Mouse (Mus musculus) embryonic fibroblast, embryonic 13.5 days (primary cell): ENCODE results near the gene Syce1. TPM values are rescaled to one million over a fixed set of nuclear protein-coding genes. Genes with fewer than 3 reads are reported as not detected.

Experiments
- H3K27ac ChIP-seq: 2 replicates; pipeline ENCODE4 v1.5.1; 2012; ENCODE audit warnings: low read length, control low read depth, inconsistent platforms; ENCODE audit not compliant: insufficient read depth
- H3K4me1 ChIP-seq: 2 replicates; pipeline ENCODE4 v1.6.1; 2011; ENCODE audit warnings: low read length; ENCODE audit not compliant: control insufficient read depth, insufficient read depth
- H3K4me3 ChIP-seq: 2 replicates; pipeline ENCODE4 v1.5.1; 2011; ENCODE audit warnings: mild to moderate bottlenecking, control low read depth, low read length; ENCODE audit not compliant: insufficient read depth
- CTCF ChIP-seq: IDR thresholded peaks from 2 replicates; pipeline ENCODE4 v1.5.1; 2011; ENCODE audit warnings: mild to moderate bottlenecking, control low read depth, low read length, moderate library complexity, borderline replicate concordance; ENCODE audit not compliant: insufficient read depth
- POLR2A ChIP-seq: IDR thresholded peaks from 2 replicates; pipeline ENCODE4 v1.6.1; 2011; ENCODE audit warnings: low read depth, mild to moderate bottlenecking, control low read depth, low read length, moderate library complexity
- polyA plus RNA-seq: library from polyadenylated mRNA; stranded (reverse); fragments of >200 nt; gene quantifications from 2 replicates; pipeline ENCODE4 v1.2.4, GENCODE M21; 2011; ENCODE audit warnings: low read depth; ENCODE audit not compliant: missing spikeins, insufficient read length

Syce1 gene
- polyA plus RNA-seq, result not detected in 2 replicates

DNA sequence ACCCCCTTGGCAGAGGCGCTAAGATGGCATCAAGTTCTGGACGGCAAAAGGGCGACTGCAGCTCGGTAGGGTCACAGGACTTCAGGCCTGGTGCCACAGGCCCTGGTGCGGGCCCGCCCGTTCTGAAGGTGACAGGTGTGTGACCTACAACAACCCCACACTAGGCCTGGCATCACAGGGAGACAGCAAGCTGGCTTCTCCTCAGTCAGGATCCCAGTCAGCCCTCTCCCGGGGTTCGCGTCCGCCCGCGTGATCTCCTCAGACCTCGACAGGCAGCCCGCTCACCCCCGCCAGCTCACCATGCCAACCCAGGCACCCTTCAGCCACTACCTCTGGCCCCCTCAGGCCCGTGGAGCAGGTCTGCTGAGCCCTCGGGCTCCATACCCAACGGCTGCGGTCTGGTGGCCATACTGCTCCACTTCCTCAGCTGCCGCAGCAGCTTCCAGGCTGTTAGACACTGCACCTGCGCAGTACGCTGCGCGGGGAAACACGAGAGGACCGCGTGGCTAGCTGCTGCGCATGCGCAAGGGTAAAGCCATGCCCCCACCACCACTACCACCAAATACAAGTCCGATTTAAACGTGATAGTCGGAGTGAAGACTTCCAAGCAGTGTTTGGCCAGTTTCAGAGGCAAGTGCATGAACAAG is at the start of gene Syce1:
Syce1 (minus strand) TSS at position 447 of the 647 bp plus-strand sequence.
- no peak for TF ChIP-seq POLR2A
- no peak for TF ChIP-seq CTCF
- Histone ChIP-seq H3K27ac (no peak within 1 kb of the TSS), H3K4me1 (no peaks in the 10 kb centered on the region), H3K4me3 (no peak within 1 kb of the TSS)

DNA sequence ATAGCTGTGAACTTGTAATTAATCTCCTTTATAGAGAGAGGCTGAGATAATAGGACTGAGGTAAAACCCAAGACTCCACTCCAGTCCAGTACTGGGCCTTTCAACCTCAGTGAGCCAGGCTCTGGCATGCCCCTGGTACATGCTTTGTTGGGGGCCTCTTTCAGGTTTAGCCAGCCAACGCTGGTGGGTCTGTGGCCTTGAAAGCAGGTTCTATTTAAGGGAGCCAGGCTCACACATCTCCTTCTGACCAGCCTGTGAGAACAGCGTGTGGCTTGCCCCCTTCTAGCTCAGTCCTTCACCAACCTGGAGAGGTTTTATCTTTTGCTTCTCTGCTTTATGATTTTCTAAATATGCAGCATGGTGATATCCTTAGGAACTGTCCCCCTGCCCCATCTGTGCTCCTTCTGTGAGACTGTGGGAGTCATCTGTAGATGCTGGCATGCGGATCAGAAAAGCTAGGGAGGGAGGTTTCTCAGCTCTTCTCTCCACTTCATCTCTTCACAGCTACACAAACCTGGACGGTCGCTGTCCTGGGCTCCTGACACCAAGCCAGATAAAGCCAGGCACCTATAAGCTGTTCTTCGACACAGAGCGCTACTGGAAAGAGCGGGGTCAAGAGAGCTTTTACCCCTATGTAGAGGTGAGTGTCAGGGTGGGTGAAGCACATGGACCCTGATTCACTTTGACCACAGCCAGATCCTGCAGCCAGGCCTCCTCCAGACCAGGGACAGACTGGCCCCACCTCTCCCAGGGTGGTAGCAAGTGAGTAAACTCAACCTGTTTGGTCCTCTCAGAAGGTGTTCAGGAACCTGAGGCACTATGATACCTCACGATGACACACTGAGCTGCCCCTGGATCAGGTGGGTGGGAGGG is 48.8 kb upstream of the Syce1 start:
- TF ChIP-seq CTCF (no peak), POLR2A (no peak)
- no peak overlapping the region for H3K4me3 ChIP-seq
- H3K27ac ChIP-seq, result no peak overlapping the region
- H3K4me1 ChIP-seq, result no peaks in the 10 kb centered on the region

DNA sequence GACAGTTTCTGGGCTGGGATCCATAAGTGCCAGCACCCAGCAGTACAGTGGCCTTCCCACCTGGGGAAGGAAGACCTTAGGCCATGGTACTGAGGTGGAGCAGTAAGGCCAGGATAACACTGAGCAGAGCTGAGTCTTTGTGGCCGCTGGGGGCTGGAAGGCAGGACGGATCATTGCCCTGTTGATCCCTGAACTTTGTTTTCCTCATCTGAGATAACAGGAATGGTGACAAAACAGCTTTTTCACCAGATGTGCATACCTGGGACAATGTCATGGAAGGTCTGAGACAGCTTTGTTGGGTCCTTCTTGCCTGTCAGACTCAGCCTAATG is 48.1 kb upstream of the Syce1 start:
- H3K4me3 ChIP-seq, result no peak overlapping the region
- H3K27ac ChIP-seq, result no peak overlapping the region
- H3K4me1 ChIP-seq, result no peaks in the 10 kb centered on the region
- TF ChIP-seq CTCF (no peak), POLR2A (no peak)

DNA sequence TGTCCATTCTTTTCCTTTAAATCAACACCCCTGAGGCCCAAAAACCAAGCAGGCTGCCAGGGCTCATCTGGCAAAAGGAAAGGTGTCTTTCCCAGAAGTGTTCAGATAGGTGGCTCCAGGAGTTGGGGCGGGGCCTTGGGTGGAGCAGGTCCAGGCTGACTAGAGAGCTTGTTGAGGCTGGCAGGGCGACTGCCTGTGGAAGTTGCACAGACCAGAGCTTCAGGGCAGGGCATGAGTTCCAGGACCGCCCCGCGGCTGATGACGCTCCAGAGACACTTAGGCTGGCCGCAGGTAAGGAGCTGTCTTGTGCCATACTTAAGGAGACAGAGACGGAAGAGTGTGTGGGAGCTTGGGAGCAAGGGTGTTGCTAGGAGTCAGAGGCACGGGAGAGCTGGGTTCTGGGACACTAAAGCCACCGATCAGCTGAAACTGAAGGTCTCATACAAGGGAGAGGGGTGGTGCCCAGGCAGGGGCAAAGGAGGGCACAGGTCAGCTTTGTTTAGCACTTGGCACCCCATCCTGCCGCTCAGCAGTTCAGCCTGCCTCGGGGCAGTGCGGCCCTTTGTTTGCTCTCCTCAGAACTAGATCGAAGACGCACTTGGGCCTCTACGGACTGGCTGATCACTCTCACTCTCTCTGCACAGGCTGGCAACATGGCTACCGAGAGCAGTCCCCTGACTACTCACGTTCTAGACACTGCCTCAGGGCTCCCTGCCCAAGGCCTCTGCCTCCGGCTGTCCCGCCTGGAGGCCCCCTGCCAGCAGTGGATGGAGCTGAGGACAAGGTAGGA is 47.5 kb upstream of the Syce1 start, which contains the start of gene Urah:
Urah (plus strand) TSS at position 51 of the 790 bp plus-strand sequence.
- Histone ChIP-seq H3K4me1 (no peaks in the 10 kb centered on the region), H3K4me3 (no peak within 1 kb of the TSS), H3K27ac (no peak within 1 kb of the TSS)
- TF ChIP-seq POLR2A (no peak), CTCF (no peak)

DNA sequence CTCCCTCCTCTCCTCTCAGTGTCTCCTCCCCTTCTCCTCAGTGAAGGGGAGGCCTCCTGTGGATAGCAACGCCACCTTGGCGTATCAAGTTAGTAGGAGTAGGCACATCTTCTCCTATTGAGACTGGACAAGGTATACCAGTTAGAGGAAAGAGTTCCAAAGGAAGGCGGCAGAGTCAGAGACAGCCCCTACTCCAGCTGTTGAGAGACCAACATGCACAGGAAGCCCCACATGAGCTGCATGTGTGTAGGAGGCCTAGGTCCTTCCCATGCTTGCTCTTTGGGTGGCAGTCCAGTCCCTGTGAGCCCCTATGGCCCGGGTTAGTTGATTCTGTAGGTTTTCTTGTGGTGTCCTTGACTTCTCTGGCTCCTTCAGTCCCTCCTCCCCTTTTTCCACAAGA is 45.7 kb upstream of the Syce1 start:
- no peak overlapping the region for H3K4me3 ChIP-seq
- no peaks in the 10 kb centered on the region for H3K4me1 ChIP-seq
- no peak overlapping the region for H3K27ac ChIP-seq
- TF ChIP-seq CTCF, result no peak

DNA sequence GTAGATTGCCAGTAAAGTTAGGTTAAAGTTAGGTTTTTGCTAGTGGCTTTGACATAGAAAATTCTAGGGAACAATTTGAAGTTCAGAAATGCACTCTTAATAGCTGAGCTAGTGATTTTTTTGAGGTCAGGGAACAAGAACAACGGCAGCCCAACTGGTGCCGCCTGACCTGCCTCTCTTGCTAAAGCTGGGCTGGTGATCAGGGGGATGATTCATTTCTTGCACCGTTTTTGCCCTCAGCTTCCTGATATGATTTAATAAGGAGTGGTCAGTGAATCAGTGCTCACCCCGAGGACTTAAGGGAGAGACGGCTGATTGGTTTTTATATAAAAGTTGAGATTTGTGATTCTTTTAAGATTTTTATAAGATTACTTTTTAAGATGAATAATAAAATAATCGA is 43.8 kb upstream of the Syce1 start:
- Histone ChIP-seq H3K4me3 (no peak overlapping the region), H3K27ac (no peak overlapping the region), H3K4me1 (no peaks in the 10 kb centered on the region)
- TF ChIP-seq CTCF (no peak), POLR2A (no peak)

DNA sequence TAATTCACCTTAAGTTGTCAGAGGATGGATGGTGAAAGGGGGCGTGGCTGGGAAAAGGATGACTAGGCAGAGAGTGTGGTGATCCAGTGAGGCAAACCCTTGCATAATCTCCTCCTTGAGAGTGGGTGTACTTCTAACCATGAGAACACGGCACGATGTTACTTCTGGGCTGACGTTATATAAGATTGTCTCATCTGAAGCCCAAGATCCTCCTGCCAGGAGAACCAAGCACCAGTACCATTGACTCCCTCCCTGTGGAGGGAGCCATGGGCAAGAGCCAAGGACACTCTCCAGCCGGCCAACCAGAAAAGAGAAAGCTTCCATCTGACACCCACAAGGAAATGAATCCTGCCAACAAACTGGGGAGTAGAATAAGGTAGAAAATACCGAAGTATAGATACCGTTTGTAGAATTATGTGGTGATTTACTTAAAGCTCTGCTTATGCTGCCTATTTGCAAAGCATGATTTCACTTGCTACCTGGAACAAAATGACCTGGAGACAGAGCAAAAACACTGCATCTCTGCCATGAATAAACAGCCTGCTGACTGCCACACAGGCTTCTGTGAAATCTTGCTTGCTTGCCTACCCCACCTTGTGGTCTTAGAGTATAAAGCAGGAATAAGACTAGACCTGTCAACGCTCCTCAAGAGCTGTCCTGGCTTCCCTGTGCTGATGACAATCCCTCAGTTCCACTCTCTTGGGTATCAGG is 40.7 kb upstream of the Syce1 start:
- Histone ChIP-seq H3K4me1 (no peaks in the 10 kb centered on the region), H3K27ac (no peak overlapping the region), H3K4me3 (no peak overlapping the region)
- TF ChIP-seq CTCF, result no peak
- TF ChIP-seq POLR2A, result no peak

DNA sequence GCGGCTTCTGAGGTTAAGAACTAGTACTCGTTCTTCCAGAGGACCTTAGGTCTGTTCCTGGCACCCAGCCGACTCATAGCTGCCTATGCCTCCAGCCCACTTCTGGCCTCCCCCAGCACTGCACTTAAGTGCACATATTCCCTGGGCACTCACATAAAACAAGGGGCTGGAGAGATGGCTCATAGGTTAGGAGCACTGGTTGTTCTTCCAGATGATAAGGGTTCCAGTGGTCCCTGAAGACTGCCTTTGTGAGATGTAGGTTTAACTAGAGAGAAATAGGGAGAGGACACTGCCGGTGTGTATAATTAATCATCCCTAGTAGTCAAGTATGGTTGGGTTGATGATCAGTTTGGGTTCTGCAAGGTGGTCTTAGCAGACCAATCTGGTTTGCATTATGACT is 35.1 kb upstream of the Syce1 start:
- Histone ChIP-seq H3K27ac (no peak overlapping the region), H3K4me3 (no peak overlapping the region), H3K4me1 (no peaks in the 10 kb centered on the region)
- no peak for TF ChIP-seq POLR2A
- TF ChIP-seq CTCF, result no peak

DNA sequence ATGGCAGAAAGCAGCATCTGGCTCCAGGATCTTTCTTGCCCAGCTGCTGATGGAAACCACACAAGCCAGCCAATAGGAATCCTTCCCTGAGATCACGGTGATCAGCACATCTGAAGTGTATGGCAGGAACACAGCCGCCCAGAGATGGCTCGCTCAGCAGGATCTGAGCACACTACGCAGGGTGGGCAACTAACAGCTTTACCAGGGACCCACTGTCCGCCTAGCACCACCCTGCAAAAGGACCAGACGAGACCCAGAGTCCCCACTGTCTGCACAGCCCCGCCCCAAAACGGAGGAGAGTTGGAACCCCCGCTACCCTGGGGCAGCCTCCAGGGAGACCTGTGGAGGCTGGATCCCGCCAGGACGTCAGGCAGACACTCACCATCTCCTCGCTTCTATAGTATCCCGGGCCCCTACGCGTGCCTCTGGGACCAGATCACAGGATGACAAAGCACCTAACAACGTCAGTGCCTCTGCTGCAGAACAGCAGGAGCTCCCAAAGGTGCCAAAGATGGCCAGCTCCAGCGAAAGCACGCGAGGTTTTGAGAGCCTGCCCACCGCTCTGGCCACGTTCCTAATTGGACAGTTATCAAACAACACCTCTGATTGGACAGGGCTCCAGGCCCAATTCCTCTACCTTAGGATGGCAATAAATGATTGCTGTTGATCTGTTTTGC is 34.1 kb upstream of the Syce1 start, which contains the start of gene Zfp941:
Zfp941 (minus strand) TSS at position 526 of the 677 bp plus-strand sequence.
- TF ChIP-seq POLR2A (peak; percentile 56), CTCF (no peak)
- H3K4me3 ChIP-seq, result peak within 1 kb of the TSS; percentile 39
- H3K4me1 ChIP-seq, result no peaks in the 10 kb centered on the region
- H3K27ac ChIP-seq, result peak within 1 kb of the TSS; percentile 1; the same call in 1 of the 2 replicates

DNA sequence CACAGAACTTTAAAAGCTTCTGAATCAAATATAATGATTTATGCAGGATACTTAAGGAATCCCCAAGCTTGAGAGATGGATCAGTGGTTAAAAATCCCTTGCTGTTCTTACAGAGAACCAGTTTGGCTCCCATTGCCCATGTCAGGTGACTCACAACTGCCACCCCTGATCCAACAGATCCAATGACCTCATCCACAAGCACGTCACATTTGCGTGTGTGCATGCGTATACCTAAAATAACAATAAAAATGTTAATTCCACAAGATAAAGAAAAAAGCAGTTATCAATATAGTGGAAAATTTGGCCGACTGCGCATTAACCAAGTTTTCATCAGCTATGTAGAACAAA is 33.6 kb upstream of the Syce1 start:
- no peak for TF ChIP-seq CTCF
- no peaks in the 10 kb centered on the region for H3K4me1 ChIP-seq
- H3K27ac ChIP-seq, result no peak overlapping the region
- peak overlapping the region; percentile 39 for H3K4me3 ChIP-seq
